Mouse (Mus musculus): ENCODE measurements around the gene Cdc7.

Cdc7 gene

DNA sequence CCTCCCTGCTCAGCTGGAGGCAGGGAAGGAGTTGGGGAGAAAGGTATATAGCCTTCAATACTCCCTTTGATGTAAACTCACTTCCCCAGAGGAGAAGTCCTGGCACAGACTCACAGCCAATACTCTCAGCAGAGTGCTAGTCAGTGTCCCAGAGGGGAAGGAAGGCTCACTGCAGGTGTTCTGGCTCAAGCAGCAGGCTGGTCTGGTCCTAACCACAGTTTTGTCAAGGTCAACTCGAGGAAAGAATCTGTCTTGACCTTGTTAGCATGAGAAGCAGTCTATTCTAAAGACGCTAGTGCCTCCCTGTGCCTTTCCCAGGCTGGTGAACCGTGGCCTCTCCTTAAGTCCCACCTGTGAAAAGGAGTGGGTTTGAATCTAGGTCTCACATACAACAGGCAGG, 30.6 kb downstream of the Cdc7 start:
- no peak for DNase-seq

DNA sequence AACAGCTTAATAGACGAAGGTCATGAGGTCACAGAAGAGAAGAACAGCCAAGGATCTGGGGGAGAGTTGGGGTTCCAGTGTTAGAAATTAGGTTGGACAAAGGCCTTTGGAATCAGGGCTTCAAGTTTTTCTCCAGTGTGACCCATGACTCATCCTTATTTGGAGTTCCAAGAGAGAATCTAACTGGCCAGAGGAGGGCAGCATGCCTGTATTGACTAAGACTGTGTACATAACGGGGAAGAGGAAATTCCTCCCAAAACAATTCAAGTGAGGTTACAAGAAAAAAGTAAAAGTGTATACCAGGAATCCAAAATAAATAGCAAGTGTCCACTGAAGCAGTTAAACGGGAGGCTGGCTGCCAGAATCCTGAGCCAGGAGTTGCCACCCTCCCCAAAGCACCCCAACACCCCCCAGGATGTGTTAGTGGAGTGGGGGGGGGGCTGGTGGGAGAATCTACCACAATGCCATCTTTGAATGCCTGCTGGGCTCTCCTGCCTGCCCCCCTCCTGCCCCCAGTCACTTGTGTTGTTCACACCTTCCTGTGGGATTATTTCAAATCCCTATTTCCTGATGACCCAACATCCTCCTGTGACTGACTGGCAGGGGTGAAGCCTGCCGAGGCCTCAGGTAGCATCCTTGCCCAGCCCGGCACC, 31.9 kb downstream of the Cdc7 start:
- DNase-seq, result no peak

DNA sequence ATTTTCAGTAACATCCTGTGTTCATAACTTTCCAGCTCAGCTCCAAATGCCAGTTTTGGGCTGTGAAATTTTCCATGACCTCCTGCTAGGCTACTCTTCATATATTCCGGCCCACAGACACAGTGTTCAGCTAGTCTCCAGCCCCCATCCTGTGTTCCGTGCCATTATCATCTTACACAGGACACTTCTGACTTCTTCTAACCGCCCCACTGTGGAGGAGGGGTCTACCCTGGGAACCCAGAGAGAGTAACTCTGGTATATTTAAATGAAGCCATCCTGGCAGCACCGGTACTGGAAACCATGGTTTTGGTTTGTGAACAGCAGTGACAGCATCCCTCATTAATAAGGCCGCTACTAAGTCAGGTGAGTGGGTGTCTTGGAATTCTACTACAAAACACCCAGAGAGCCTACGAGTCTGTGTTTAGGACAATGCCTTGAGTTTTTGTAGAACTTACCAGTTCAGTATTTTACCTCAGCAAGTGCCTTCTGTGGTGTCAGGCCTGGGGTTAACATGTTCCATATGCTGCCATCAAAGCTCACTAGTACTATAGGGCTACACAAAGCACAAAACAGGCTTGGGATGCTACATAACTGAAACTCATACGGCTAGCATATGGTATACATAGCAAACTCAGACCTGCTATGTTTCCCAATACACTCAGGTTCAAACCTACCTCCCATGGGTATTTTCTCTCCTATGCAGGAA, 32.6 kb downstream of the Cdc7 start:
- DNase-seq, result no peak

DNA sequence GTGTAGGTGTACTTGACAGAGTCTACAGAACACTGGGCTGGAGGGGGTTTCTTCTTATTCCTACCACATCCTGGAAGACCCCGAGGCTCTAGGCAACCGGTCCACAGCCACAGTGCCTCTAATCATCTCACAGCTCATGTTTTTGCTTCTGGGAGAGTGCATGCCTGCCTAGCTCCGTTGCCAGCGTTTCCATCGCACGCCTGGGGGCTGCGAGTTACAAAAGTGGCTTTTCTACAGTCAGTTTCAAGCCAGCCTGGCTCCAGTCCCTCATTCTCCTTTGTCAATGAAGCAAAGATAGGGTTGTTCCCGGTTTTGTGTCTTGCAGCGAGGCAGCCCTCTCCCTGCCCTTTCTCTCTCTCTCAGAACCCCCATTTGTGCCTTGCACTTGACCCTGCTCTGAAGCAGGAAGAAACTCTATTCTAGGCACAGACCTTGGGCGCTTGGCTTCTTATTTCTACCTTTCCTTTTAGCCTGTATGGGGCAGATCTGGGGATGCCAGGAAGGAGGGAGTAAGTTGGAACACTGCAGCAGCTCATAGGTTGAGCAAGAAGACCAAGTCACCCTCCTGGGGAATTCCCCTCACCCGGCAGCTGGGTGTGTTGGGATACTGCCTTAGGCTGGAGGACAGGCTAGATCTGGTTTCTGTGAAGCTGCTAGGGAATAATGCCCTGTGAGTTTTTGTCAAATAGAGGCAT, 37.4 kb downstream of the Cdc7 start:
- no peak for DNase-seq

DNA sequence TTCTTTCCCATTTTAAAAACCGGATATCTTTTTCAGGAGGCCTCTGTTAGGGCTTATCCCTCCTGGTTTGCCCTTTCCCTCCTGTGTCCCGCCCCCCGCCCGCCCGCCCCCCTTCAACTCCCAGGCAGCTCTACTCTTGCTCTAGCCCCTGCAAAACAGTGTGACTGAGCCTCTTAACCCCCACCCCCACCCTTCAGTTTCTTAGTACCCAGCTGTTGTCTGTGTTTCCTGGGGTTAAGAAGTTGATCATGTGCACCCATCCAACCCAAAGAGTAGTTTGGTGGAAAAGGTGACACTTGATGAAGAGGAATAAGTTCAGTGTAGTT, 37.9 kb downstream of the Cdc7 start:
- no peak for DNase-seq

DNA sequence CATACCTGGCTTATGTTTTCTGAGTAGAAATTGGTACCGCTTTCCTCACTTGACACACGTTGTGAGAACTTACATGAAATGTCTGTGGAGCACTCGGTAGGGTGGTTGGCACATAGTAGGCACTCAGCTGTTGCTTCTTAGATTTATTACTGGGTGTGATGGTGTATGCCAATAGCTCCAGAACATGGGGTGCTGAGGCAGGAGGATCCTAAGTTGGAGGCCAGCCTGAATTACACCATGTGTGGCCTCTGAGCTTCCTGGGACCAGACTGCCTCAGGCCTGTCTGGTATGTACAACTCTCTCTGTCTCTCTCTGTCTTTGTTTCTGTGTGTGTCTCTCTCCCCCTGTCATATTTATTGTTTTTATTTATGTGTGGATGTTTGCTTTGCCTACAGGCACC, 45.6 kb downstream of the Cdc7 start:
- DNase-seq, result no peak

DNA sequence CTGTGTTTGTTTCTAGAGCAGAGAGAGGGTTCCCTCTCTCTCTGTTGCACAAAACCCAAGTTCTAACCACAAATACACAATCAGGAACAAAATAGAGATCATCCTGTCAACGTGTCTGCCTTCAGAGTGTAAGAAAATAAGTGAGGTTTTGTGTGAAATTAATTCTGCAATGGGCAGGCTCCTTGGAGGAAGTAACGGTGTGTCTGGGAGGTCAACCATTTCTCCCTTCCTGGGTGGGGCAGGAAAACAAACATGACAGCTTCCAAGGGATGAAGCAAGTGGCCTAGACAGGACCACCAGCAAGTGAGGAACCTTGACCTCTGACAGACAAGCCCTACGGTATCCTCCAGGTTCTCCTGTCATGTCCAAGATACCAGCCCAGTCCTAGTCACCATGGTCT, 46.2 kb downstream of the Cdc7 start:
- no peak for DNase-seq

DNA sequence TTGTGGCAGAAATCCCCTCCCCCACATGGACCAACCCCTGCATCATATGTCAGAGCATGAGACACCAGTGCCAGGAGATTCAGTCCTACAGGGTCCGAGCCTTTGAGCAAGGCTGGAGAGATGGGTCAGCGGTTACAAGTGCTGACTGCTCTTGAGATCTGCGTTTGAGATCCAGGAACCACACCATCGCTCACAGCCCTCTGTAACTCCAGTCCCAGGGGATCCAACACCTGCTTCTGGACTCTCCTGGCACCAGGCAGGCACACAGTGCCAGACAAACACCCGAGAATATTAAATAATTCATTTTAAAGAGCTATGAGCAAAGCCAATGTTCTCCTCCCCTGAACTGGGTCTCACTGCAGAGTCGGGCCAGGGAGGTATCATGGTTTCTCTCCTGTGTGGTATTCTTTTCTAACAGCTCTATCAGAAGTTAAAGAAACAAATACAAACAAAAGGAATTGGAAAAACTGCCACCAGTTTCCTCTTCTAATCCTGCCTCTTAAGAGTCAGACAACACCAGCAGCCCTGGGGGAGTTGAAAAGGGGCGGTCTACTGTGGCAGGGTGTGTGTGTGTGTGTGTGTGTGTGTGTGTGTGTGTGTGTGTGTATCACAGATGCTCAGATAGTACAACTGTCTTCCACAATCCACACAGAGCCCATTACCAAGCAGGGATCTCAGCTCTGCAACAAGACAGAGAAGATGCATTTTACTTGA, 47.4 kb downstream of the Cdc7 start:
- no peak for DNase-seq

DNA sequence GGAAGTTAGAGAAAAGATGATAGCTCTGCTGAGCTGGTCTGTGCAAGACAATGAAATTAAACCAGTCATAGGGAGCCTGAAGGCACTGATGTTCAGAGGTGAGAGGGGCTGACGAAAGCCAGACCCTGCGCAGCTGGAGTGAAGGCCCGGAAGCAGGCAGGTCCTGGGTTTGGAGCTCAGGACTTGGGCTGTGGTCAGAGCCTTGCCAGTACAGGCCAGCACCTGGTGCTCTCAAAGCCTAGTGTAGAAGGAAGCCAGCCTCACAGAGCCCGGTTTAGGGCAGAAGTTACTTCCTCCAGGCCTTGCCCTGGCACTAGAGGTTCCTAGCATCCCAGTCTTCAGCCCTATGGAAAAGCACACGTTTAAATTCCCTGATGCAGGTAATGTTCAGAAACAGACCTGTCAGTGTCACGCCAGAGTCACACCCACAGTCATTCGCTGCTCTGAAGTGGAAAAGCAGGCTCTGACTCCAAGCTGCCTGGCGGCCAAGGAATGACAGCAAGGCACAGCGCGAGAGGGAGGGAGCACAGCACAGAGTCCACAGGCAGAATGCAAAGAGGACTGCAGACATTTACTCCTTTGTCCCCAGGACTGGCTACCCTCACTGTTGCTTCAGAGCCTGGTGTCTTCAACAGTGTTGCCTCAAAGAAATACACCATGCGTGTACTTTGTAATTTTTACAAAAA, 48.1 kb downstream of the Cdc7 start:
- no peak for DNase-seq

DNA sequence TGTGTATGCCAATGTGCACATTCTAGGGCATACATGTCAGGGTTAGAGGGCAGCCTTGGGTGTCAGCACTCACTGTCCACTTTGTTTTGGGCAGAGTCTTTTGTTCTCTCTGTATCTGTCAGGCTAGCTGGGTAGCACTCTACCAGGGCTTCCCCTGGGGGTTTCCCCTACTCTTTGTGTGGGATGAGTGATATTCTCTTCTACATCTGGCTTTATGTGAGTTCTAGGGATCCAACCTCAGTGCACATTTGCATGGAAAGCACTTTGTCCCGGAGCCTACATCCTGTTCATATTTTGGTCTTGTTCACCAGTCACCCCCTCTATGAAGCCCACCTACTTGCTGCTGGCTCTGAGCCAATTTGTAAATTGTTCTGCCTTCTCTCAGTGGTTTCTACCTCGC, 49.3 kb downstream of the Cdc7 start:
- DNase-seq, result no peak

DNA sequence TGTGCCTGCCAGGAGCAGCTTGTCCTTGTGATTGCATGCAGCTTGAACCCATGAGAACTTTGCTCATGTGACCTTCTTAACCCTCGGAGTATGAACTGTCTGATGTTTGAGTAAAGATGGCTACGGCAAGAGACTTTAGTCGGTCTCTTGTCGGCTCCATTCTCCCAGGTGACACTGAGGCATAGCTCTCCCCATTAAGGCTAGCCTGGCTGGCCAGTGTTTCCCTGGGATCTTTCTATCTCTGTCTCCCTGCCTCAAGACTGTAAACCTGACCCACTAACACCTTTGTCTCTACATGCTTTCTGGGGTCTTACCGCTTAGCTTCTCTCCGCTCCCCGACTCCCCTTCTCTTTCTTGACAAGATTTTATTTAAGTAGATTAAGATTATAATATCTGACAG, 50.0 kb downstream of the Cdc7 start:
- DNase-seq, result no peak

DNA sequence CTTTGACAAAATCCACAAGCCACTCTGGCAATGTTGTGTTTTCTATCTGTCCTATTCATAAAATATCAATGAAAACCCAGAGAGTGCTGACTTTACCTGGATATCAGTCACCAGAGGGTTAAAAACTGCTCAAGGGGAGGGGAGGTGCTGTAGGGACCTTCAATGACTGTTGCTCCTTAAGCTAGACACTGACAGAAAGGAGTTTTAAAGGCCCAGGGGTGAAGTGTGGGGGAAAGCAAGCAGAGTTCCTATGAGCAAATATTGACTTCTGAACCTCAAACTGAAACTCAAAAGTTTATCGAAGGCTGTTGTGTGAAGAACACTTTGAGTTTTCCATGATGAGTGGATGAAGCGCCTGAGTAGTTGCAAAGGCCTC, 50.9 kb downstream of the Cdc7 start:
- no peak for DNase-seq

DNA sequence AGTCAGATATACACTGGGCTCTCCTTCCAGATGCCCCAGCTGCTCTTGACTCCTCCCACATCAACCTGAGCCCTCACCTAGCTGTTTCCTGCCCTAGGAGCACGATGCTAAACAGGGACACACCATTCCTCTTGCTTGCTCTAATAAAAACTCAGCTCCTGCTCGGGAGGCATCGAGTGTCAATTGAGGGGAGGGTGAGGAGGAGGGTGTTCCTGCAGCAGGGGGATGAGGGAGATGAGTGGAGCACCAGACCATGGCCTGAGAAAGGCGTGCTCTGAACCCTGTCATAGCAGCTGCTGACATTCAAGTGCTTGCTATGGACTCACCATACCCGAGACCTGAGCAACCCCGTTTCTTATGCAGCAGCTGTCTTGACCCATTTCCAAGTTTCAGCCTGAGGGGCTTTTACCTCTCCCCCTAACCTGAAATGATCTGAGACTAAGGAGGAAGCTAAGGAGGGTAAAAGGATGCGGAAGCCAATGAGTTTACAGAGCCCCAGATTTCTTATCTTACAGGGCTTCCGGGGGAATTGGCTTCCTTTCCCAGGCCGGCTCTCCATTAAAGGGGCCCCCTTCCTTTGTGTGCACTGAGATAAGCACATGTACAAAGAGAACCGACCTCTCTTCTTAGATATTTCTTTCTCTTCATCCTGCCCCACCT, 51.4 kb downstream of the Cdc7 start:
- DNase-seq, result no peak

DNA sequence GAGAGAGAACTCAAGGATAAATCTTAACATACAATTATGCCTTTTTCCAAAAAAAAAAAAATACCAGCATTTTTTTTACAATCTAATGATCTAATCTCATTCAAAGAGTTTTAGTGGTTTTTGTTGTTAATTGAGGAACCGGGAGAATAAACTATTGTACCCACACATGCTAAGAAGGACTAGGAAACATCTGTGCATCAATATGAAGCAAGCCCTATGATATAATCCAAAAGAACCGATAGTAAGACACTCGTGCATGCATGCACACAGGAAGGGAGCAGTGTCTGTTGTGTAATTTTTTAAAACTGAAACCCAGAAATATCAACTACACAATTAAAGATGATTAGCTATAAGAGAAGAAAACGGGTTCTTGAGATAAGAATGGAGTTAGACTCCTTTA, 52.4 kb downstream of the Cdc7 start:
- DNase-seq, result no peak

DNA sequence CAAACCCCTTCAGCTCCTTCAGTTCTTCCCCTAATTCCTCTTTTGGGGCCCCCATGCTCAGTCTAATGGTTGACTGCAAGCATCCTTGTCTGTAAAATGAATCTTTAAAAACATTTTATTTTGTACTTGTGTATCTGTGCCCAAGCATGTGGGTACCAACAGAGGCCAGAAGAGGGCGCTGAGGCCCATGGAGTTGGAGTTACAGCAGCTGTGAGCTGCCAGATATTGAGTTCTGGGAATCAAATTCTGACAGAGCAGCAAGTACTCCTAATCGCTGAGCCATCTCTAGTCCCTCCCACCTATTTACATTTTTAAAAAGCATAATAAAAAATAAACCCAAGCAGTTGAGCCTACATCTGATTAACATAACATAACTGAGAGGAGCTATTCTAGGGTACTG, 53.4 kb downstream of the Cdc7 start:
- no peak for DNase-seq

DNA sequence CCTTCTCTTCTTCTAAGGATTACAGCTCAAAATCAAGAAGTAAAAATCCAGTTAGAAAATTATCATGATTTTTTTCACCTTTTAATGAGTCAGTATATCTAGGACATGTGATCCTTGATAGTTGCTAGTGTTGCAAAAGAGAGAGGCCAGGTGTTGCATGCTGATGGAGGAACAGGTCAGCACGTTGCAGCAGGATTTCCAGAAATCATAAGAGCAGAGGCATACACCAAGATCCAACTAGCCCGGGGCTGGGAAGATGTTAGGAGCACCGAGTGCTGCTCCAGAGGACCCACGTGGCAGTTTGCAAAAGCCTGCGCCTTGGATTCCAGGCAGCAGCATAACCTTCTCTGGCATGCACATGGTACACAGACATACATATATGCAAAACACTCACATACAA, 54.9 kb downstream of the Cdc7 start:
- DNase-seq, result no peak

DNA sequence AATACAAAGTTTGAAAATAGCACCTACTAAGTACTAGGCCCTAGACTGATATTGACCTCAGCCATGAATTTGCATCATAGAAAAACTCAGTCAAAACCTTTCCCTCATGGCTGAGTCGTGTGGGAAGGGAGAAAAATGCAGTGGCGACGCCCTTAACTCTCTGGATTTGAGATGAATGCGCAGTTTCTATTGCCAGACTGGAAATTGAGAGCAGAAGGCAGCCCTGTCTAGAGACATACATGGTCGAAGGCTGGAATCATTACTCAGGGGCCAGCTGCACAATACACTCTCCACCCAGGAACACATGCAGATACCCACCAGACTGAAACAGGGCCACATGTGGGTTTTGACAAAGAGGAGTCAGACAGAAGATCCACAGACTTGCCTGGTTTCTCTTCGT, 55.8 kb downstream of the Cdc7 start:
- no peak for DNase-seq

DNA sequence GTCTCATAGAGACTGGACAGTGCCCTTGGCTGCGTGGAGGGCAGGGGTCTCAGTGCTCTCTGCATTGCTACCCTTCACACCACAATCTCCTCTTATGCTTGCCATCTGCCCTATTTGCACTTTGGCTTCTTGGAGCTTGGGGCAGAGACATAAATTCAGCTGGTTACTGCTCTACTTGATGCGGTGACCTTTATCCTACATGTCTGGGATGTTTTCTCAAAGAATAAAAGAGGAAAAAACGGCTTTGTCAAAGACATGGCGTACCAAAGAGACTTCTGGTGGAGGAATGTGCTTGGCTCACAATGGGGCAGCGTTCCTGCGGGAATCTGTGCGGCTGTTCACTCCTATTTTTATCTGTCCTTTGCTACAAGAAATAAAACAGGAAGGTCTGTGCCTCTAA, 56.2 kb downstream of the Cdc7 start:
- DNase-seq, result no peak

DNA sequence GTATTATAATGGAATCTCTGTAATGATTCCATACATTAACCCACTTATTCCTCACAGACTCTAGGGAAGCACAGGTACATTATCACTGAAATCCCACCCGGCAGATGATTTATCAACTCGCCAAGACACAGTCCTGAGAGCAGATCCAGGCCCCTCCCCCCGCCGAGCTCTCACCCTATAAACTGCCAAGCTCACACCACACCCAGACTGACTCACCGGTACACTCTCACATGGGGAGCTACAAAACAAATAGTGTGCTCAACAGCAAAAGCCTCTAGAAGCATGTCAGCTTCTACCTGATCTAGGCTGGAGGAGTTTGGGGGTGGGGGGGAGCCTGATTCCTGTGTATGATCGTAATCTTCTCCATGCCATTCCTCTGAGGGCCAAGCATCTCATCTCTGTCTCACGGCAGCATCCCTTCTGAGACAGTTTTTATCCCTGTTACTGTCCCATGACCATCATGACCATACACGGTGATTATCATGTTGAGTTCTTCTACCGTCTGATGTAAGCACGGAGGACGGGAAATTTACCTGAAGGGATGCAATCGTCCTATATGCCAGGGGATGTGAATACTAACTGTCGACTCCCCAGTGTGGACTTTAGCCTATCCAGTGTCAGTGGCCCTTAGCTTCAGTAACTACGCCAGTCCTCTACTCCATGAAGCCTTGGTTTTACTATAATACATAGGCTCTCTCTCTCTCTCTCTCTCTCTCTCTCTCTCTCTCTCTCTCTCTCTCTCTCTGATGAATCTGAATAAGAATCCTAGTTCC, 57.4 kb downstream of the Cdc7 start:
- DNase-seq, result no peak

DNA sequence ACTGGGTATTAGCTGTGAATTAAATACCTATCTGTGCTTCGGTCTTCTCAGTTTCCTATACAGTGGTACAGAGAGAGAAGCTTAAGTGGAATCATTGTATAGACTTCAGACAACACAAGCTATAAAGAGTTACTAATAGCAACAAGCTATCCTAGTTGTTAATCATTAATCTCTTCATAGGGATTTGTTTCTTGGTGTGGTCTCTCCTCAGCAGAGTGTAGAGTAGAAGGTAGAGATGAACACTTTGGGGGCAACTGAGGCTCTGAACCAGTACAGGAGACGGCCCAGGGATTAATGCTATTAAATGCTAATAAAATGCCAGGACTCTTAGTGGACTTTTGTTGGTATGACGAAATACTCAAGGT, 57.9 kb downstream of the Cdc7 start:
- DNase-seq, result no peak

DNA sequence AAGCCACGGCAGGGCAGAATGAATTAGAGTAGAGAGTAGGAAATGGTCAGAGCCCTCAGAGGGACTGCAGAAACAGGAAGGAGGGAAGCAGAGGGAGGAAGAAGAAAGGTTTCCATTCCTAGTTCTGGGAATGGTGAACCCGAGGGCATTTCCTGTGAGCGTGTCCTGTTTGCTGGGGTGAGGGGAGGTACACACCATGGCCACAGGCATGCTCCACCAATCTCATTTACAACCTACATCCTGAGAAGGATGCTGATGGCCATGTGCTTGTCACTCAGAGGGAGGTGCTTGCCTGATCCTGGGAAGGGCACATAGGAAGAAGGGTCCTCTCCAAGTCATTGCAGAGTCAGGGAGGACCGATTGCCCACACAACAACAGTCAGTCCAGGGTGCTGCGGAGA, 59.8 kb downstream of the Cdc7 start:
- DNase-seq, result no peak

DNA sequence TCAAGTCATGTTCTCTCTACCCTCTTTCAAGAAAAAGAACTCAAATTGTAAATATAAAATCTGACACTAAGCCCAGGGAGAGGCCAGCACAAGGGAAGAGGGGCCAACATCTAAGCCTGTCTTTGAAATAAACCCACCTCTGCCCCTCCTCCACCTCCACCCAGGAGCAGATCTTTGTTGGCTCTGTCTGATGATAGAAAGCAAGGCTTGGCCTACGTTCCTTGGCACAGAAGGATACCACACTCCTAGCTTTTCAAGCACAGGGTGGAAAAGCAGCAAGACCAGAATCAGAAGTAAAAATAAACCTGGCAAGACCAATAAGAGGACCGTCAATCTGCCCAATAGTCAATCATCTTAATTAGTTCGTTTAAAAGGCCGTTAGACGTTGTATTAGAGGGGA, 61.2 kb downstream of the Cdc7 start:
- DNase-seq, result no peak
